8 mouse cellular contexts compared by ENCODE assay signal in genomic region chr11:69035411-69035810, GRCm38 (mm10). TPM values are rescaled to one million over a fixed set of nuclear protein-coding genes. Genes with fewer than 3 reads are reported as not detected.
DNase-seq lines count a peak whose midpoint lies in the region; ATAC-seq and TF ChIP-seq lines count a peak whose summit lies in the region.

No protein-coding gene starts in this region.

- no peaks in the 10 kb centered on the region for H3K9me3 ChIP-seq in heart, embryonic 11.5 days (replicated peaks; ENCODE audit: control insufficient read depth, low read length)
- H3K9me3 ChIP-seq in MEL (replicated peaks; ENCODE audit: insufficient read depth, low read length), result no peaks in the 10 kb centered on the region
- H3K9me3 ChIP-seq in heart, embryonic 16.5 days (replicated peaks; ENCODE audit: control insufficient read depth, low read length), result no peaks in the 10 kb centered on the region
- no peaks in the 10 kb centered on the region for H3K9me3 ChIP-seq in liver, postnatal 0 days (ENCODE audit: low read length)

- no peak for ATAC-seq in heart, embryonic 11.5 days (replicated peaks; ENCODE audit: insufficient number of reproducible peaks, low FRiP score, low TSS enrichment)
- ATAC-seq in heart, embryonic 16.5 days (replicated peaks; ENCODE audit: extremely low read depth, insufficient read depth, low FRiP score), result no peak
- ATAC-seq in liver, postnatal 0 days, result no peak
- ATAC-seq in frontal cortex, adult (ENCODE audit: low TSS enrichment), result no peak

- peak overlapping the region; percentile 80 for H3K4me3 ChIP-seq in heart, embryonic 11.5 days (ENCODE audit: low read depth, low read length)
- peak overlapping the region; percentile 21 to 36; a peak in 2 of 4 replicates for H3K4me3 ChIP-seq in MEL (ENCODE audit: control insufficient read depth in 1 of 2, insufficient read depth in 1 of 2, low read depth in 2 of 2, low read length in 2 of 2)
- H3K4me3 ChIP-seq in heart, embryonic 16.5 days (ENCODE audit: low read length), result no peak overlapping the region
- no peak overlapping the region for H3K4me3 ChIP-seq in liver, postnatal 0 days (ENCODE audit: low read depth, low read length)

- no peak for TF ChIP-seq POLR2A in MEL (IDR thresholded peaks at IDR 0.05; ENCODE audit: control insufficient read depth in 1 of 2, insufficient read depth in 1 of 2, low read depth in 1 of 2, low read length in 2 of 2, poor library complexity in 1 of 2)

- no peaks in the 10 kb centered on the region for H3K27me3 ChIP-seq in heart, embryonic 11.5 days (ENCODE audit: control insufficient read depth, insufficient read depth, low read length)
- H3K27me3 ChIP-seq in MEL (ENCODE audit: control insufficient read depth in 1 of 2, insufficient read depth in 2 of 2, low read length in 2 of 2), result no peaks in the 10 kb centered on the region
- H3K27me3 ChIP-seq in heart, embryonic 16.5 days (ENCODE audit: control insufficient read depth, insufficient read depth, low read length), result no peaks in the 10 kb centered on the region
- H3K27me3 ChIP-seq in liver, postnatal 0 days (ENCODE audit: insufficient read depth, low read length), result no peaks in the 10 kb centered on the region

- intact Hi-C loops in heart, postnatal 36 days (cut with DNase I), result no loop called here
- intact Hi-C loops in gastrocnemius, postnatal 36 days (cut with DNase I), result no loop called here

- no peaks in the 10 kb centered on the region; the same call in 1 of the 2 replicates for H3K79me2 ChIP-seq in MEL (ENCODE audit: control insufficient read depth, insufficient read depth, low read length, poor library complexity)

- TF ChIP-seq RAD21 in MEL (IDR thresholded peaks at IDR 0.05; ENCODE audit: low read depth, low read length), result no peak

- H3K9ac ChIP-seq in heart, embryonic 11.5 days (ENCODE audit: low read depth, low read length), result no peak overlapping the region
- H3K9ac ChIP-seq in MEL (ENCODE audit: control insufficient read depth, low read depth, low read length, poor library complexity, severe bottlenecking), result peak overlapping the region; percentile 56
- H3K9ac ChIP-seq in heart, embryonic 16.5 days (ENCODE audit: low read length), result no peak overlapping the region
- no peak overlapping the region for H3K9ac ChIP-seq in liver, postnatal 0 days (replicated peaks)

- WGBS in heart, embryonic 11.5 days (ENCODE audit: insufficient replicate concordance), result 81% methylated on average over 9 of the region's 9 CpGs
- WGBS in heart, embryonic 16.5 days, result 81% methylated on average over 9 of the region's 9 CpGs
- WGBS in liver, postnatal 0 days (ENCODE audit: insufficient replicate concordance), result 82% methylated on average over 9 of the region's 9 CpGs

- no peak for TF ChIP-seq CTCF in MEL (IDR thresholded peaks at IDR 0.05 in 2 of 3, conservative IDR thresholded peaks at IDR 0.05 in 1 of 3; ENCODE audit: control insufficient read depth in 1 of 3, insufficient read depth in 1 of 3, low read depth in 2 of 3, low read length in 3 of 3, poor library complexity in 1 of 3, severe bottlenecking in 1 of 3)
- TF ChIP-seq CTCF in liver, postnatal 0 days (IDR thresholded peaks at IDR 0.05; ENCODE audit: low read depth), result no peak

- no peak for DNase-seq in heart, postnatal 36 days
- DNase-seq in MEL (ENCODE audit: low read depth, low spot score), result no peak
- no peak for DNase-seq in liver, postnatal 0 days
- no peak for DNase-seq in embryo, embryonic 9.5 days (ENCODE audit: extremely low spot score)
- no peak for DNase-seq in gastrocnemius, postnatal 36 days

- H3K4me2 ChIP-seq in heart, embryonic 11.5 days, result peak overlapping the region; percentile 78
- H3K4me2 ChIP-seq in heart, embryonic 16.5 days (ENCODE audit: low read depth, low read length), result peak overlapping the region; percentile 24; the same call in 1 of the 2 replicates
- H3K4me2 ChIP-seq in liver, postnatal 0 days (ENCODE audit: low read depth, low read length), result peak overlapping the region; percentile 92

- peaks cover 25% of the 10 kb centered on the region for H3K36me3 ChIP-seq in heart, embryonic 11.5 days (ENCODE audit: control insufficient read depth, insufficient read depth, low read length)
- peaks cover 0 to 13% of the 10 kb centered on the region in 2 experiments; a peak in 2 of 4 replicates for H3K36me3 ChIP-seq in MEL (ENCODE audit: control insufficient read depth in 1 of 2, insufficient read depth in 2 of 2, low read length in 2 of 2)
- H3K36me3 ChIP-seq in heart, embryonic 16.5 days (ENCODE audit: control insufficient read depth, insufficient read depth), result peaks cover 28% of the 10 kb centered on the region
- peaks cover 21% of the 10 kb centered on the region for H3K36me3 ChIP-seq in liver, postnatal 0 days (replicated peaks; ENCODE audit: insufficient read depth, low read length)

- no peak for TF ChIP-seq EP300 in MEL (IDR thresholded peaks at IDR 0.05; ENCODE audit: low read depth in 1 of 2, low read length in 2 of 2)
- no peak for TF ChIP-seq EP300 in liver, postnatal 0 days (IDR thresholded peaks at IDR 0.05; ENCODE audit: low read depth)

- H3K4me1 ChIP-seq in heart, embryonic 11.5 days (ENCODE audit: control insufficient read depth, insufficient read depth, low read length), result peaks cover 19% of the 10 kb centered on the region
- peaks cover 0 to 22% of the 10 kb centered on the region in 2 experiments; a peak in 3 of 4 replicates for H3K4me1 ChIP-seq in MEL (ENCODE audit: control insufficient read depth in 1 of 2, insufficient read depth in 2 of 2, low read length in 2 of 2)
- peaks cover 18% of the 10 kb centered on the region for H3K4me1 ChIP-seq in heart, embryonic 16.5 days (ENCODE audit: control insufficient read depth, insufficient read depth, low read length)
- peaks cover 22% of the 10 kb centered on the region for H3K4me1 ChIP-seq in liver, postnatal 0 days (ENCODE audit: insufficient read depth)

- H3K27ac ChIP-seq in heart, embryonic 11.5 days (ENCODE audit: low read depth, low read length), result no peak overlapping the region; the same call in 1 of the 2 replicates
- peak overlapping the region; percentile 55 for H3K27ac ChIP-seq in MEL (ENCODE audit: control insufficient read depth, low read depth, low read length)
- H3K27ac ChIP-seq in heart, embryonic 16.5 days (ENCODE audit: low read length), result peak overlapping the region; percentile 59
- peak overlapping the region; percentile 66 for H3K27ac ChIP-seq in liver, postnatal 0 days (ENCODE audit: low read depth)

TF ChIP-seq in MEL, 35 proteins besides CTCF, POLR2A, EP300 and RAD21 (continues in another document):
- no peak for TF ChIP-seq GABPA (IDR thresholded peaks at IDR 0.05; ENCODE audit: low read depth, low read length)

RNA-seq across cellular contexts. Expression of gene Aurkb, which starts 10.0 kb away (rescaled TPM):
- 89.2 and 89.6 TPM in 2 replicates for polyA plus RNA-seq in heart, embryonic 11.5 days (2014; fragmentation: Nextera tagmentation; extraction: Ambion mirVana)
- total RNA-seq in heart, postnatal 36 days (2021), result 1 to 10 TPM in 1 of 2 experiments, under 1 TPM in 1; 0.72 to 1.2 TPM
- 120 and 124 TPM in 2 replicates for total RNA-seq in MEL (2012; rRNA removed)
- 100 to 1,000 TPM; 159 to 170 TPM for polyA plus RNA-seq in MEL (2012; ENCODE audit: insufficient read depth in 1 of 2, insufficient read length in 2 of 2, low read depth in 1 of 2, low replicate concordance in 2 of 2, missing spikeins in 1 of 2)
- 85.7 and 95.3 TPM in 2 replicates for polyA plus RNA-seq in heart, embryonic 16.5 days (2015; fragmentation: Nextera tagmentation; extraction: Ambion mirVana)
- 41.3 and 45.9 TPM in 2 replicates for polyA plus RNA-seq in liver, postnatal 0 days (2015; fragmentation: Nextera tagmentation; extraction: Ambion mirVana)
- total RNA-seq in gastrocnemius, postnatal 36 days (2021), result 1 to 10 TPM in 1 of 2 experiments, under 1 TPM in 1; 0.51 to 1.1 TPM

RNA-seq across cellular contexts. Expression of gene Ctc1, which starts 19.7 kb away (rescaled TPM):
- polyA plus RNA-seq in heart, embryonic 11.5 days (2014; fragmentation: Nextera tagmentation; extraction: Ambion mirVana), result 41.3 and 48.3 TPM in 2 replicates
- 10 to 100 TPM; 12.5 to 14.3 TPM for total RNA-seq in heart, postnatal 36 days (2021)
- 16.0 and 19.5 TPM in 2 replicates for total RNA-seq in MEL (2012; rRNA removed)
- polyA plus RNA-seq in MEL (2012; ENCODE audit: insufficient read depth in 1 of 2, insufficient read length in 2 of 2, low read depth in 1 of 2, low replicate concordance in 2 of 2, missing spikeins in 1 of 2), result 10 to 100 TPM in 1 of 2 experiments, not detected in 1; 59.1 TPM
- 44.4 and 49.5 TPM in 2 replicates for polyA plus RNA-seq in heart, embryonic 16.5 days (2015; fragmentation: Nextera tagmentation; extraction: Ambion mirVana)
- polyA plus RNA-seq in liver, postnatal 0 days (2015; fragmentation: Nextera tagmentation; extraction: Ambion mirVana), result 7.4 and 7.6 TPM in 2 replicates
- total RNA-seq in gastrocnemius, postnatal 36 days (2021), result 10 to 100 TPM in 1 of 2 experiments, 1 to 10 TPM in 1; 9.6 to 10.9 TPM

RNA-seq across cellular contexts. Expression of gene Borcs6, which starts 24.1 kb away (rescaled TPM):
- polyA plus RNA-seq in heart, embryonic 11.5 days (2014; fragmentation: Nextera tagmentation; extraction: Ambion mirVana), result 7.7 and 9.8 TPM in 2 replicates
- 10 to 100 TPM; 16.0 to 17.1 TPM for total RNA-seq in heart, postnatal 36 days (2021)
- total RNA-seq in MEL (2012; rRNA removed), result 9.2 and 10.2 TPM in 2 replicates
- polyA plus RNA-seq in MEL (2012; ENCODE audit: insufficient read depth in 1 of 2, insufficient read length in 2 of 2, low read depth in 1 of 2, low replicate concordance in 2 of 2, missing spikeins in 1 of 2), result 1 to 10 TPM in 1 of 2 experiments, not detected in 1; 9.3 TPM
- polyA plus RNA-seq in heart, embryonic 16.5 days (2015; fragmentation: Nextera tagmentation; extraction: Ambion mirVana), result 11.2 and 12.0 TPM in 2 replicates
- 5.4 and 6.6 TPM in 2 replicates for polyA plus RNA-seq in liver, postnatal 0 days (2015; fragmentation: Nextera tagmentation; extraction: Ambion mirVana)
- total RNA-seq in gastrocnemius, postnatal 36 days (2021), result 10 to 100 TPM; 17.4 to 18.8 TPM

RNA-seq across cellular contexts. Expression of gene Pfas, which starts 27.2 kb away (rescaled TPM):
- polyA plus RNA-seq in heart, embryonic 11.5 days (2014; fragmentation: Nextera tagmentation; extraction: Ambion mirVana), result 17.3 and 24.0 TPM in 2 replicates
- 1 to 10 TPM; 5.8 to 8.3 TPM for total RNA-seq in heart, postnatal 36 days (2021)
- total RNA-seq in MEL (2012; rRNA removed), result 124 and 130 TPM in 2 replicates
- polyA plus RNA-seq in MEL (2012; ENCODE audit: insufficient read depth in 1 of 2, insufficient read length in 2 of 2, low read depth in 1 of 2, low replicate concordance in 2 of 2, missing spikeins in 1 of 2), result 100 to 1,000 TPM in 1 of 2 experiments, 10 to 100 TPM in 1; 63.5 to 149 TPM
- 16.7 and 19.2 TPM in 2 replicates for polyA plus RNA-seq in heart, embryonic 16.5 days (2015; fragmentation: Nextera tagmentation; extraction: Ambion mirVana)
- polyA plus RNA-seq in liver, postnatal 0 days (2015; fragmentation: Nextera tagmentation; extraction: Ambion mirVana), result 8.9 and 10.6 TPM in 2 replicates
- 1 to 10 TPM; 5.1 to 6.6 TPM for total RNA-seq in gastrocnemius, postnatal 36 days (2021)

RNA-seq across cellular contexts. Expression of gene Tmem107, which starts 35.2 kb away (rescaled TPM):
- 26.4 and 28.2 TPM in 2 replicates for polyA plus RNA-seq in heart, embryonic 11.5 days (2014; fragmentation: Nextera tagmentation; extraction: Ambion mirVana)
- total RNA-seq in heart, postnatal 36 days (2021), result 1 to 10 TPM; 4.2 to 6.1 TPM
- 44.8 and 47.0 TPM in 2 replicates for total RNA-seq in MEL (2012; rRNA removed)
- polyA plus RNA-seq in MEL (2012; ENCODE audit: insufficient read depth in 1 of 2, insufficient read length in 2 of 2, low read depth in 1 of 2, low replicate concordance in 2 of 2, missing spikeins in 1 of 2), result 10 to 100 TPM in 1 of 2 experiments, not detected in 1; 79.5 TPM
- 43.3 and 46.5 TPM in 2 replicates for polyA plus RNA-seq in heart, embryonic 16.5 days (2015; fragmentation: Nextera tagmentation; extraction: Ambion mirVana)
- 12.5 and 13.0 TPM in 2 replicates for polyA plus RNA-seq in liver, postnatal 0 days (2015; fragmentation: Nextera tagmentation; extraction: Ambion mirVana)
- 1 to 10 TPM; 3.4 TPM for total RNA-seq in gastrocnemius, postnatal 36 days (2021)

Comparison
In these comparisons a context has a peak if more than half of its experiments do, and no peak if none do; other contexts are left out.
1. H3K4me3 ChIP-seq: peak in heart, embryonic 11.5 days (single experiment) and MEL (2 of 2); none in heart, embryonic 16.5 days (single experiment) and liver, postnatal 0 days (single experiment).
2. H3K4me2 ChIP-seq: peak in every context shown above with its lines; median percentile 92 in liver, postnatal 0 days; 78 in heart, embryonic 11.5 days; 24 in heart, embryonic 16.5 days.